Comparison of ENCODE assay signal across 8 mouse cellular contexts in genomic region chr15:5239901-5240300, GRCm38 (mm10). TPM values are rescaled to one million over a fixed set of nuclear protein-coding genes. Genes with fewer than 3 reads are reported as not detected.
A peak's percentile ranks its signal among the peaks of the same experiment; 100 is the strongest.
DNase-seq lines count a peak whose midpoint lies in the region; ATAC-seq lines count a peak whose summit lies in the region.

No protein-coding gene starts in this region.

- 67% methylated on average over 6 of the region's 6 CpGs for WGBS in embryonic facial prominence, embryonic 12.5 days
- WGBS in embryonic facial prominence, embryonic 10.5 days = 75% methylated on average over 6 of the region's 6 CpGs

- no peak overlapping the region for H3K27ac ChIP-seq in embryonic facial prominence, embryonic 12.5 days
- no peak overlapping the region for H3K27ac ChIP-seq in embryonic facial prominence, embryonic 10.5 days (replicated peaks)

- no peaks in the 10 kb centered on the region for H3K9me3 ChIP-seq in embryonic facial prominence, embryonic 12.5 days
- no peaks in the 10 kb centered on the region for H3K9me3 ChIP-seq in embryonic facial prominence, embryonic 10.5 days
- no peaks in the 10 kb centered on the region for H3K9me3 ChIP-seq in megakaryocyte, embryonic 14.5 days

- H3K4me2 ChIP-seq in embryonic facial prominence, embryonic 12.5 days (replicated peaks) = 0 out of 2 replicates have a peak overlapping the region, but pooled peaks have one; percentile 17

- H3K4me1 ChIP-seq in embryonic facial prominence, embryonic 12.5 days = peaks cover 18% of the 10 kb centered on the region
- H3K4me1 ChIP-seq in embryonic facial prominence, embryonic 10.5 days = peaks cover 37% of the 10 kb centered on the region
- peaks cover 92% of the 10 kb centered on the region for H3K4me1 ChIP-seq in megakaryocyte, embryonic 14.5 days

- no peak overlapping the region for H3K9ac ChIP-seq in embryonic facial prominence, embryonic 12.5 days

- H3K27me3 ChIP-seq in embryonic facial prominence, embryonic 12.5 days = peaks cover 32% of the 10 kb centered on the region
- peaks cover 53% of the 10 kb centered on the region for H3K27me3 ChIP-seq in embryonic facial prominence, embryonic 10.5 days (replicated peaks; ENCODE audit: low read depth, poor library complexity, severe bottlenecking)
- peaks cover 30% of the 10 kb centered on the region for H3K27me3 ChIP-seq in megakaryocyte, embryonic 14.5 days (replicated peaks)

- intact Hi-C loops in gastrocnemius, postnatal 36 days (cut with DNase I) = no loop called here

- no peak for DNase-seq in embryonic facial prominence, embryonic 10.5 days (ENCODE audit: low spot score)
- DNase-seq in liver = peak; percentile 59
- peak; percentile 41 for DNase-seq in thymus, postnatal 0 days (ENCODE audit: low spot score)
- no peak for DNase-seq in gastrocnemius, postnatal 36 days
- no peak for DNase-seq in gastrocnemius, postnatal 10 days

- H3K4me3 ChIP-seq in embryonic facial prominence, embryonic 12.5 days = no peak overlapping the region
- no peak overlapping the region for H3K4me3 ChIP-seq in embryonic facial prominence, embryonic 10.5 days
- H3K4me3 ChIP-seq in megakaryocyte, embryonic 14.5 days (replicated peaks) = peak overlapping the region; percentile 82

- ATAC-seq in embryonic facial prominence, embryonic 12.5 days (ENCODE audit: insufficient number of reproducible peaks, insufficient read depth, low FRiP score, low TSS enrichment) = no peak
- ATAC-seq in megakaryocyte, adult 5-6 weeks (ENCODE audit: poor library complexity, severe bottlenecking) = no peak

- no peaks in the 10 kb centered on the region for H3K36me3 ChIP-seq in embryonic facial prominence, embryonic 12.5 days
- H3K36me3 ChIP-seq in embryonic facial prominence, embryonic 10.5 days (replicated peaks) = no peaks in the 10 kb centered on the region
- H3K36me3 ChIP-seq in megakaryocyte, embryonic 14.5 days (replicated peaks; ENCODE audit: low read length) = no peaks in the 10 kb centered on the region

RNA-seq across cellular contexts. Expression of gene Ptger4, which starts 4.1 kb away (rescaled TPM):
- polyA plus RNA-seq in embryonic facial prominence, embryonic 12.5 days (2016; fragmentation: Nextera tagmentation; extraction: Ambion mirVana) = 3.7 and 4.0 TPM in 2 replicates
- 1.00 and 1.0 TPM in 2 replicates for polyA plus RNA-seq in embryonic facial prominence, embryonic 10.5 days (2016; fragmentation: Nextera tagmentation; extraction: Ambion mirVana)
- polyA plus RNA-seq in megakaryocyte, embryonic 14.5 days (2012; ENCODE audit: insufficient read depth, low replicate concordance) = 1.3 TPM in 1 of 2 replicates, not detected in the other
- total RNA-seq in megakaryocyte, adult 5-6 weeks (2015) = 30.5 and 33.2 TPM in 2 replicates
- 20.6 and 21.2 TPM in 2 replicates for total RNA-seq in megakaryocyte, adult 5-6 weeks (2017)
- polyA plus RNA-seq in thymus, postnatal 0 days (2015; fragmentation: Nextera tagmentation; extraction: Ambion mirVana) = 18.2 and 18.3 TPM in 2 replicates
- total RNA-seq in gastrocnemius, postnatal 36 days (2021) = 1 to 10 TPM; 1.1 to 2.2 TPM
- total RNA-seq in gastrocnemius, postnatal 10 days (2021) = 1 to 10 TPM in 1 of 2 experiments, under 1 TPM in 1; 0.94 to 1.5 TPM

RNA-seq across cellular contexts. Expression of gene Ttc33, which starts 54.6 kb away (rescaled TPM):
- polyA plus RNA-seq in embryonic facial prominence, embryonic 12.5 days (2016; fragmentation: Nextera tagmentation; extraction: Ambion mirVana) = 42.6 and 43.0 TPM in 2 replicates
- polyA plus RNA-seq in embryonic facial prominence, embryonic 10.5 days (2016; fragmentation: Nextera tagmentation; extraction: Ambion mirVana) = 34.9 and 35.7 TPM in 2 replicates
- polyA plus RNA-seq in megakaryocyte, embryonic 14.5 days (2012; ENCODE audit: insufficient read depth, low replicate concordance) = 18.4 TPM in 1 of 2 replicates, not detected in the other
- 21.6 and 23.1 TPM in 2 replicates for total RNA-seq in megakaryocyte, adult 5-6 weeks (2015)
- 34.1 and 38.5 TPM in 2 replicates for total RNA-seq in megakaryocyte, adult 5-6 weeks (2017)
- polyA plus RNA-seq in thymus, postnatal 0 days (2015; fragmentation: Nextera tagmentation; extraction: Ambion mirVana) = 43.6 and 45.9 TPM in 2 replicates
- total RNA-seq in gastrocnemius, postnatal 36 days (2021) = 10 to 100 TPM; 43.7 to 48.9 TPM
- total RNA-seq in gastrocnemius, postnatal 10 days (2021) = 10 to 100 TPM; 34.9 to 35.4 TPM

Comparison
In these comparisons a context has a peak if more than half of its experiments do, and no peak if none do; other contexts are left out.
1. DNase-seq: peak in liver (single experiment) and thymus, postnatal 0 days (single experiment); none in embryonic facial prominence, embryonic 10.5 days (single experiment), gastrocnemius, postnatal 36 days (0 of 2) and gastrocnemius, postnatal 10 days (single experiment).